Mouse (Mus musculus): ENCODE results near the gene Ackr2. TPM values are rescaled to one million over a fixed set of nuclear protein-coding genes. Genes with fewer than 3 reads are reported as not detected.

Gene Ackr2
- total and polyA plus RNA-seq, 3 experiments = 0.84 to 3.1 (median 2.4) TPM

GRCm38 (mm10) chr9:121859345-121859744 is 38.8 kb upstream of the Ackr2 start:
- intact Hi-C loops (cut with DNase I) = loop anchor here (10.0 kb wide), 1 partner anchor 495 kb away; the partner anchor contains the start of gene Abhd5
- H3K36me3 ChIP-seq (ENCODE audit: control insufficient read depth, insufficient read depth, low read length) = peaks cover 5% of the 10 kb centered on the region
- H3K79me2 ChIP-seq (replicated peaks; ENCODE audit: control insufficient read depth, insufficient read depth, low read length) = no peaks in the 10 kb centered on the region
- no peak overlapping the region for H3K9ac ChIP-seq (ENCODE audit: low read depth, low read length)
- WGBS = 99% methylated on average over 2 of the region's 2 CpGs
- H3K27ac ChIP-seq = no peak overlapping the region
- DNase-seq = no peak
- no peak for TF ChIP-seq EP300 (IDR thresholded peaks at IDR 0.05; ENCODE audit: insufficient read depth, low read depth, low read length)
- TF ChIP-seq POLR2A (IDR thresholded peaks at IDR 0.05; ENCODE audit: insufficient read depth, low read depth, low read length) = no peak
- TF ChIP-seq CTCF (IDR thresholded peaks at IDR 0.05) = no peak
- H3K27me3 ChIP-seq (ENCODE audit: control insufficient read depth, insufficient read depth, low read length) = no peaks in the 10 kb centered on the region
- H3K4me3 ChIP-seq = no peak overlapping the region
- no peaks in the 10 kb centered on the region; the same call in 1 of the 2 replicates for H3K4me1 ChIP-seq (ENCODE audit: control insufficient read depth, insufficient read depth, low read length)

- Histone ChIP-seq H3K27me3 (ENCODE audit: control insufficient read depth, insufficient read depth, low read length) (no peaks in the 10 kb centered on the region), H3K9ac (ENCODE audit: low read depth, low read length) (no peak overlapping the region), H3K27ac (no peak overlapping the region), H3K4me3 (no peak overlapping the region), H3K36me3 (ENCODE audit: control insufficient read depth, insufficient read depth, low read length) (peaks cover 2% of the 10 kb centered on the region), H3K4me1 (ENCODE audit: control insufficient read depth, insufficient read depth, low read length) (no peaks in the 10 kb centered on the region; the same call in 1 of the 2 replicates), H3K79me2 (replicated peaks; ENCODE audit: control insufficient read depth, insufficient read depth, low read length) (no peaks in the 10 kb centered on the region)
- 90% methylated on average over 2 of the region's 2 CpGs for WGBS
- DNase-seq = no peak
- no peak for TF ChIP-seq EP300 (IDR thresholded peaks at IDR 0.05; ENCODE audit: insufficient read depth, low read depth, low read length)
- TF ChIP-seq CTCF (IDR thresholded peaks at IDR 0.05) = no peak
- intact Hi-C loops (cut with DNase I) = no loop called here
These were observed 37.2 kb upstream of the Ackr2 start for GRCm38 (mm10) chr9:121860921-121861320.

GRCm38 (mm10) chr9:121864837-121865236 is 33.3 kb upstream of the Ackr2 start:
- TF ChIP-seq EP300 (IDR thresholded peaks at IDR 0.05; ENCODE audit: insufficient read depth, low read depth, low read length) (no peak), POLR2A (IDR thresholded peaks at IDR 0.05; ENCODE audit: insufficient read depth, low read depth, low read length) (no peak), CTCF (IDR thresholded peaks at IDR 0.05) (no peak)
- no peaks in the 10 kb centered on the region; the same call in 1 of the 2 replicates for H3K4me1 ChIP-seq (ENCODE audit: control insufficient read depth, insufficient read depth, low read length)
- H3K27ac ChIP-seq = no peak overlapping the region
- H3K4me3 ChIP-seq = no peak overlapping the region
- no peaks in the 10 kb centered on the region for H3K36me3 ChIP-seq (ENCODE audit: control insufficient read depth, insufficient read depth, low read length)
- no peak for DNase-seq
- no peaks in the 10 kb centered on the region for H3K27me3 ChIP-seq (ENCODE audit: control insufficient read depth, insufficient read depth, low read length)
- intact Hi-C loops (cut with DNase I) = no loop called here
- H3K9ac ChIP-seq (ENCODE audit: low read depth, low read length) = no peak overlapping the region
- H3K79me2 ChIP-seq (replicated peaks; ENCODE audit: control insufficient read depth, insufficient read depth, low read length) = no peaks in the 10 kb centered on the region
- 72% methylated on average over 4 of the region's 4 CpGs for WGBS

- intact Hi-C loops (cut with DNase I) = no loop called here
- TF ChIP-seq EP300 (IDR thresholded peaks at IDR 0.05; ENCODE audit: insufficient read depth, low read depth, low read length) = no peak
- no peak for TF ChIP-seq CTCF (IDR thresholded peaks at IDR 0.05)
- no peak for TF ChIP-seq POLR2A (IDR thresholded peaks at IDR 0.05; ENCODE audit: insufficient read depth, low read depth, low read length)
- WGBS = 58% methylated on average over 3 of the region's 3 CpGs
- H3K9ac ChIP-seq (ENCODE audit: low read depth, low read length) = no peak overlapping the region
- H3K27ac ChIP-seq = no peak overlapping the region
- H3K36me3 ChIP-seq (ENCODE audit: control insufficient read depth, insufficient read depth, low read length) = no peaks in the 10 kb centered on the region
- H3K4me1 ChIP-seq (ENCODE audit: control insufficient read depth, insufficient read depth, low read length) = no peaks in the 10 kb centered on the region; the same call in 1 of the 2 replicates
- no peaks in the 10 kb centered on the region for H3K79me2 ChIP-seq (replicated peaks; ENCODE audit: control insufficient read depth, insufficient read depth, low read length)
- no peaks in the 10 kb centered on the region for H3K27me3 ChIP-seq (ENCODE audit: control insufficient read depth, insufficient read depth, low read length)
- no peak overlapping the region for H3K4me3 ChIP-seq
- DNase-seq = no peak
These were observed 32.6 kb upstream of the Ackr2 start for GRCm38 (mm10) chr9:121865425-121866008.

- Histone ChIP-seq H3K4me3 (no peak overlapping the region), H3K27me3 (ENCODE audit: control insufficient read depth, insufficient read depth, low read length) (no peaks in the 10 kb centered on the region), H3K4me1 (ENCODE audit: control insufficient read depth, insufficient read depth, low read length) (no peaks in the 10 kb centered on the region; the same call in 1 of the 2 replicates), H3K79me2 (replicated peaks; ENCODE audit: control insufficient read depth, insufficient read depth, low read length) (no peaks in the 10 kb centered on the region), H3K9ac (ENCODE audit: low read depth, low read length) (no peak overlapping the region), H3K36me3 (ENCODE audit: control insufficient read depth, insufficient read depth, low read length) (no peaks in the 10 kb centered on the region), H3K27ac (no peak overlapping the region)
- no peak for DNase-seq
- 50% methylated on average over 6 of the region's 6 CpGs for WGBS
- no peak for TF ChIP-seq CTCF (IDR thresholded peaks at IDR 0.05)
- TF ChIP-seq POLR2A (IDR thresholded peaks at IDR 0.05; ENCODE audit: insufficient read depth, low read depth, low read length) = no peak
- intact Hi-C loops (cut with DNase I) = no loop called here
These were observed 30.5 kb upstream of the Ackr2 start for GRCm38 (mm10) chr9:121867632-121868031.

GRCm38 (mm10) chr9:121868236-121868635 is 29.9 kb upstream of the Ackr2 start:
- no peaks in the 10 kb centered on the region for H3K36me3 ChIP-seq (ENCODE audit: control insufficient read depth, insufficient read depth, low read length)
- no peak for TF ChIP-seq CTCF (IDR thresholded peaks at IDR 0.05)
- TF ChIP-seq POLR2A (IDR thresholded peaks at IDR 0.05; ENCODE audit: insufficient read depth, low read depth, low read length) = no peak
- no peak for TF ChIP-seq EP300 (IDR thresholded peaks at IDR 0.05; ENCODE audit: insufficient read depth, low read depth, low read length)
- H3K4me1 ChIP-seq (ENCODE audit: control insufficient read depth, insufficient read depth, low read length) = no peaks in the 10 kb centered on the region; the same call in 1 of the 2 replicates
- intact Hi-C loops (cut with DNase I) = no loop called here
- WGBS = 80% methylated on average over 6 of the region's 6 CpGs
- DNase-seq = no peak
- H3K27ac ChIP-seq = no peak overlapping the region
- no peaks in the 10 kb centered on the region for H3K27me3 ChIP-seq (ENCODE audit: control insufficient read depth, insufficient read depth, low read length)
- no peaks in the 10 kb centered on the region for H3K79me2 ChIP-seq (replicated peaks; ENCODE audit: control insufficient read depth, insufficient read depth, low read length)
- no peak overlapping the region for H3K9ac ChIP-seq (ENCODE audit: low read depth, low read length)
- no peak overlapping the region for H3K4me3 ChIP-seq

All from heart, adult 2 months (tissue).